Mouse (Mus musculus): ENCODE results near the gene Zfp282. TPM values are rescaled to one million over a fixed set of nuclear protein-coding genes. Genes with fewer than 3 reads are reported as not detected.
A peak's percentile ranks its signal among the peaks of the same experiment; 100 is the strongest.

Gene Zfp282
- total RNA-seq (2014; rRNA removed) (41.8 and 48.5 TPM in 2 replicates), polyA plus RNA-seq (2015; fragmentation: Nextera tagmentation; extraction: Ambion mirVana) (15.4 and 16.7 TPM in 2 replicates)

GRCm38 (mm10) chr6:47877058-47877457 lies at the start of gene Zfp282:
Gene Zfp282 (plus strand): TSS chr6:47877204.
- DNase-seq (no peak), ATAC-seq (no peak)
- peaks cover 19% of the 10 kb centered on the region for H3K36me3 ChIP-seq (ENCODE audit: insufficient read depth)
- H3K9me3 ChIP-seq (ENCODE audit: low read length), result no peaks in the 10 kb centered on the region
- peak within 1 kb of the TSS; percentile 64 for H3K4me2 ChIP-seq (ENCODE audit: low read depth)
- peak within 1 kb of the TSS; percentile 66 for H3K4me3 ChIP-seq (ENCODE audit: low read depth, low read length)
- peak within 1 kb of the TSS; percentile 79 for H3K9ac ChIP-seq
- no peaks in the 10 kb centered on the region for H3K27me3 ChIP-seq (ENCODE audit: insufficient read depth, low read length)
- WGBS, result 8% methylated on average over 9 of the region's 9 CpGs
- no peak for TF ChIP-seq CTCF (IDR thresholded peaks at IDR 0.05; ENCODE audit: low read depth)
- H3K4me1 ChIP-seq (ENCODE audit: insufficient read depth), result 0 out of 2 replicates have a peak, but pooled peaks cover 7% of the 10 kb centered on the region
- peak within 1 kb of the TSS; percentile 96 for H3K27ac ChIP-seq (ENCODE audit: low read depth, low read length)

- TF ChIP-seq CTCF (IDR thresholded peaks at IDR 0.05; ENCODE audit: low read depth), result peak; percentile 21; the same call in 1 of the 2 replicates
- ATAC-seq (no peak), DNase-seq (no peak)
- Histone ChIP-seq H3K27me3 (ENCODE audit: insufficient read depth, low read length) (no peaks in the 10 kb centered on the region), H3K36me3 (ENCODE audit: insufficient read depth) (peaks cover 27% of the 10 kb centered on the region), H3K4me2 (ENCODE audit: low read depth) (no peak overlapping the region), H3K27ac (ENCODE audit: low read depth, low read length) (no peak overlapping the region), H3K9ac (no peak overlapping the region), H3K4me1 (ENCODE audit: insufficient read depth) (no peaks in the 10 kb centered on the region), H3K4me3 (ENCODE audit: low read depth, low read length) (no peak overlapping the region), H3K9me3 (ENCODE audit: low read length) (no peaks in the 10 kb centered on the region)
- WGBS, result 94% methylated on average over 4 of the region's 4 CpGs
These were observed 49.5 kb upstream of the Zfp282 start for GRCm38 (mm10) chr6:47827462-47827861.

GRCm38 (mm10) chr6:47828950-47829349 lies 48.1 kb upstream of the Zfp282 start:
- peak overlapping the region; percentile 48 for H3K4me2 ChIP-seq (ENCODE audit: low read depth)
- no peaks in the 10 kb centered on the region for H3K4me1 ChIP-seq (ENCODE audit: insufficient read depth)
- H3K9ac ChIP-seq, result no peak overlapping the region; the same call in 1 of the 2 replicates
- H3K9me3 ChIP-seq (ENCODE audit: low read length), result no peaks in the 10 kb centered on the region
- H3K27me3 ChIP-seq (ENCODE audit: insufficient read depth, low read length), result no peaks in the 10 kb centered on the region
- TF ChIP-seq CTCF (IDR thresholded peaks at IDR 0.05; ENCODE audit: low read depth), result peak; percentile 65
- DNase-seq (peak; percentile 42), ATAC-seq (no peak)
- H3K27ac ChIP-seq (ENCODE audit: low read depth, low read length), result no peak overlapping the region
- peak overlapping the region; percentile 86; the same call in 1 of the 2 replicates for H3K4me3 ChIP-seq (ENCODE audit: low read depth, low read length)
- peaks cover 12% of the 10 kb centered on the region for H3K36me3 ChIP-seq (ENCODE audit: insufficient read depth)
- 8% methylated on average over 1 of the region's 1 CpGs for WGBS

DNA sequence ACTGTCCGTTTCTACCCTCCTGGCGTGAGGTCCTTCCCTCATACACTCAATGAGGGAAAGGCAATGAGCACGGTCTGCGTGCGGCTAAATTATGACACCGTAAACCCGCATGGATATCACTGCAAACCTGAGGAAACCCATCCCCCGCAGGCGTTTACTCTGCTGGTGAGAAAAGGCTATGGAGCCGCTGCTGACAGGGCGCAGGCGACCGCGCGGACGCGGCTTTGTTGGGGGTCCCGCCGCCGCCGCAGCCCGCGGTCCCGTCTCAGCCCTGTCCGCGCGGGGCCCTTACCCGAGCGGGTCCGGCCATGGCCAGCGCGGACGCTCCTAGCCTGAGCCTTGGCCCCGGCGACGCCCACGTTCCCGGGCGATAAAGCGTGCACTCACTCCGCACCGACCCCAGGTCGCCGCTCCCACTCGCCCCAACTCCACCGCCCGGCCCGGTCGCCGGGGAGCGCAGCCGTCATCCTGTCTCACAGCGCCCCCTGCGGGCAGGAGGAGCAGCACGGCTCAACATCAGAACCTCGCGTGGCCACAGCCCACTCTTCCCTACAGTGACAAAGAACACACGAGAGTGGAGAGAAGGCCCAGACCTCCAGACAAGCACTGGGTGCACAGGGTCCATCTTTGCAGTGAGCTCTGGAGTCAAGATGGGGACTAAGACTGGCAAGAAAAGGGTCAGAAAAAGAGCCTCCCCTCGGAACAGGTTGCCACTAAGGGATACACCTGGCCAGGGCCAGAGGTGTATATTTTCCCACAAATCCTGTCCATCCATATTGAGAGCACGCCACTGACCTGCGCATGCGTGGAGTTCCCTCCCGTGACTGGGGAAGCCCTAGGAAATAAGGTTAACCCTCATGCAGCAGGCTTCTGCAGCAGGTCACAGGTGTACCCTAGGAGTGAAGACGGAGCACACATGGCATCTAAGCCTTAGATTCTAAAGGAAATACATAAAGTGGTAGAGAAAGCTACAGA lies 46.6 kb upstream of the Zfp282 start, which contains the start of gene Zfp786:
Zfp786 (minus strand) TSS at position 764 of the 975 bp plus-strand sequence.
- Histone ChIP-seq H3K4me1 (ENCODE audit: insufficient read depth) (no peaks in the 10 kb centered on the region), H3K27me3 (ENCODE audit: insufficient read depth, low read length) (no peaks in the 10 kb centered on the region), H3K4me3 (ENCODE audit: low read depth, low read length) (peak within 1 kb of the TSS; percentile 86), H3K9ac (peak within 1 kb of the TSS; percentile 95), H3K27ac (ENCODE audit: low read depth, low read length) (peak within 1 kb of the TSS; percentile 94), H3K4me2 (ENCODE audit: low read depth) (peak within 1 kb of the TSS; percentile 48), H3K36me3 (ENCODE audit: insufficient read depth) (no peaks in the 10 kb centered on the region; the same call in 1 of the 2 replicates), H3K9me3 (ENCODE audit: low read length) (no peaks in the 10 kb centered on the region)
- ATAC-seq (peak; percentile 96), DNase-seq (peak; percentile 96)
- WGBS, result 2% methylated on average over 64 of the region's 64 CpGs
- peak; percentile 99 for TF ChIP-seq CTCF (IDR thresholded peaks at IDR 0.05; ENCODE audit: low read depth)

GRCm38 (mm10) chr6:47832220-47832619 lies 44.8 kb upstream of the Zfp282 start:
- Histone ChIP-seq H3K27ac (ENCODE audit: low read depth, low read length) (no peak overlapping the region), H3K4me2 (ENCODE audit: low read depth) (no peak overlapping the region), H3K4me3 (ENCODE audit: low read depth, low read length) (no peak overlapping the region), H3K9ac (no peak overlapping the region), H3K4me1 (ENCODE audit: insufficient read depth) (no peaks in the 10 kb centered on the region), H3K9me3 (ENCODE audit: low read length) (no peaks in the 10 kb centered on the region), H3K36me3 (ENCODE audit: insufficient read depth) (no peaks in the 10 kb centered on the region), H3K27me3 (ENCODE audit: insufficient read depth, low read length) (no peaks in the 10 kb centered on the region)
- TF ChIP-seq CTCF (IDR thresholded peaks at IDR 0.05; ENCODE audit: low read depth), result no peak
- no peak for DNase-seq
- no peak for ATAC-seq
- 77% methylated on average over 1 of the region's 1 CpGs for WGBS

- DNase-seq, result peak; percentile 96
- H3K9ac ChIP-seq, result peak within 1 kb of the TSS; percentile 96
- no peaks in the 10 kb centered on the region for H3K9me3 ChIP-seq (ENCODE audit: low read length)
- H3K27me3 ChIP-seq (ENCODE audit: insufficient read depth, low read length), result no peaks in the 10 kb centered on the region
- WGBS, result under 1% methylated on average over 52 of the region's 52 CpGs
- peak within 1 kb of the TSS; percentile 92 for H3K27ac ChIP-seq (ENCODE audit: low read depth, low read length)
- ATAC-seq, result peak; percentile 98
- H3K4me3 ChIP-seq (ENCODE audit: low read depth, low read length), result peak within 1 kb of the TSS; percentile 73
- peak; percentile 99 for TF ChIP-seq CTCF (IDR thresholded peaks at IDR 0.05; ENCODE audit: low read depth)
- peaks cover 6% of the 10 kb centered on the region for H3K4me1 ChIP-seq (ENCODE audit: insufficient read depth)
- peak within 1 kb of the TSS; percentile 63 for H3K4me2 ChIP-seq (ENCODE audit: low read depth)
- peaks cover 4% of the 10 kb centered on the region; the same call in 1 of the 2 replicates for H3K36me3 ChIP-seq (ENCODE audit: insufficient read depth)
These were observed 41.5 kb upstream of the Zfp282 start, which contains the start of gene Zfp398 for GRCm38 (mm10) chr6:47835482-47835983. Gene Zfp398 (plus strand): TSS chr6:47835661.

All from forebrain, postnatal 0 days (tissue).